In the genomic region with DNA sequence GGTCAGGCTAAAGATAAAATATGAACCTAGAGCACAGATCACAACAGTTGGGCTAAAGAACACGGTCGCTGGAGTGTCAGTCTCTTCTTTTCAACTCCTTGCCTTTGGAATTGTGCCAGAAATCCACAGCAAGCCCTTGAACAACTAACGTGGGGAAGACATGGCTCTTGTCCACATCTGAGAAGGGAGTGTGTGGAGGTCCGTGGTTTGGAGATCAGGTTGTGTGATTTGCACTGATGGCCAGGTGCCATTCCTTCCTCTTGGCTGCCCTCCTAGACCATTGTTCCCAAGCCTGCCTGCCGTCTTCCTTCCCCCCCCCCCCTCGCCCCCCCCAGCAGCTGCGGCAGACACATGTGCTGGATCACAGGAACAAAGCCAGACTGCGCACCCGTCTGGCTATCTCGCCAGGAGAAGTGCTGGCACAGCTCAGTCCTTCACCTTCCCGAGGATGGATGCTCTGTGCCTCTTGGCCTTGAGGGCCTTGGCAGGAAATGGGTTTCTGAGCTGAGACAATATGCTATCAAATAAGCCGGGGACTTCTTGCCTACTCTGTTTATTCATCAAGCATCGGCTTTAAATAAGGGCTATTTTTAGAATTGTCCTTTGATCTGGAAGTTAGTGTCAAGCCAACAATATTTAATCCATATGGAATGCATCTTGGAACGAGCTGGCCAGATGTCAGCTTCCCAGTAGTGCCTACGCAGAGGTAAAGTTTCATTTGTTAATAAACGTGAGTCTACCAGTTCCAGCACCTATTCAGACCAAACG, we compare ENCODE assay signal across 9 mouse cellular contexts.
DNase-seq lines count a peak whose midpoint lies in the region; ATAC-seq and TF ChIP-seq lines count a peak whose summit lies in the region.
"Had no signal": no experiment of that assay in that cellular context is flagged by ENCODE, and none has a peak within 500 bp of the region (broad histone marks: within the 10 kb centered on the region; RNA-seq: fewer than 3 reads in every experiment).

No protein-coding gene starts in this region.

- ATAC-seq in hindbrain, embryonic 16.5 days, result peak; percentile 79
- ATAC-seq in lung, embryonic 14.5 days (ENCODE audit: insufficient read depth), result peak; percentile 86

- H3K27me3 ChIP-seq in hindbrain, embryonic 16.5 days (replicated peaks; ENCODE audit: control insufficient read depth, insufficient read depth, low read length), result no peaks in the 10 kb centered on the region; the same call in 1 of the 2 replicates
- no peaks in the 10 kb centered on the region for H3K27me3 ChIP-seq in lung, embryonic 14.5 days (ENCODE audit: insufficient read depth, low read length)
- H3K27me3 ChIP-seq: neural tube, embryonic 12.5 days had no signal

- 45% methylated on average over 15 of the region's 17 CpGs for WGBS in hindbrain, embryonic 16.5 days
- 16% methylated on average over 16 of the region's 17 CpGs for WGBS in lung, embryonic 14.5 days

- peaks cover 13% of the 10 kb centered on the region for H3K4me1 ChIP-seq in hindbrain, embryonic 16.5 days (ENCODE audit: control insufficient read depth, insufficient read depth, low read depth, low read length)
- peaks cover 9% of the 10 kb centered on the region for H3K4me1 ChIP-seq in lung, embryonic 14.5 days (ENCODE audit: insufficient read depth)
- H3K4me1 ChIP-seq: neural tube, embryonic 12.5 days had no signal

- no peak overlapping the region for H3K9ac ChIP-seq in hindbrain, embryonic 16.5 days (ENCODE audit: low read depth, low read length)
- H3K9ac ChIP-seq in lung, embryonic 14.5 days, result no peak overlapping the region
- H3K9ac ChIP-seq: neural tube, embryonic 12.5 days had no signal

- peak; percentile 72 for DNase-seq in left cerebral cortex, postnatal 4 days
- DNase-seq in left cerebral cortex, postnatal 25 days (ENCODE audit: low spot score in 2 of 2), result no peak
- peak; percentile 39 for DNase-seq in forelimb bud, embryonic 11.5 days (ENCODE audit: low read depth, low spot score)
- peak; percentile 83 for DNase-seq in lung, embryonic 14.5 days
- DNase-seq in testis, postnatal 10 days (ENCODE audit: low spot score), result peak; percentile 74
- DNase-seq in frontal cortex, postnatal 14 days (ENCODE audit: low spot score in 2 of 2), result no peak
- no peak for DNase-seq in left cerebral cortex, adult 18-20 months (ENCODE audit: low spot score in 2 of 2)

- no peak for TF ChIP-seq CTCF in lung, embryonic 14.5 days (IDR thresholded peaks at IDR 0.05; ENCODE audit: low read depth)

- no peak overlapping the region for H3K4me3 ChIP-seq in hindbrain, embryonic 16.5 days (ENCODE audit: low read length)
- no peak overlapping the region for H3K4me3 ChIP-seq in lung, embryonic 14.5 days (ENCODE audit: low read depth, low read length)
- H3K4me3 ChIP-seq: neural tube, embryonic 12.5 days had no signal

- intact Hi-C loops in left cerebral cortex, postnatal 4 days (cut with DNase I), result no loop called here
- intact Hi-C loops in left cerebral cortex, postnatal 25 days (cut with DNase I), result no loop called here

- no peaks in the 10 kb centered on the region for H3K9me3 ChIP-seq in hindbrain, embryonic 16.5 days (ENCODE audit: control insufficient read depth, low read length)
- no peaks in the 10 kb centered on the region for H3K9me3 ChIP-seq in lung, embryonic 14.5 days (ENCODE audit: low read depth, low read length)
- H3K9me3 ChIP-seq: neural tube, embryonic 12.5 days had no signal

- H3K36me3 ChIP-seq in hindbrain, embryonic 16.5 days (ENCODE audit: control insufficient read depth, insufficient read depth, low read length), result no peaks in the 10 kb centered on the region
- H3K36me3 ChIP-seq in lung, embryonic 14.5 days (ENCODE audit: insufficient read depth), result no peaks in the 10 kb centered on the region

- 0 out of 2 replicates have a peak overlapping the region, but pooled peaks have one; percentile 1 for H3K4me2 ChIP-seq in hindbrain, embryonic 16.5 days (ENCODE audit: low read length)
- H3K4me2 ChIP-seq in lung, embryonic 14.5 days, result peak overlapping the region; percentile 22; the same call in 1 of the 2 replicates
- H3K4me2 ChIP-seq: neural tube, embryonic 12.5 days had no signal

- H3K27ac ChIP-seq in hindbrain, embryonic 16.5 days (ENCODE audit: low read depth, low read length), result 0 out of 2 replicates have a peak overlapping the region, but pooled peaks have one; percentile 3
- peak overlapping the region; percentile 71 for H3K27ac ChIP-seq in lung, embryonic 14.5 days (ENCODE audit: low read depth)
- H3K27ac ChIP-seq: neural tube, embryonic 12.5 days had no signal

Comparison
In these comparisons a context has a peak if more than half of its experiments do, and no peak if none do; other contexts are left out.
1. DNase-seq: peak in left cerebral cortex, postnatal 4 days (single experiment), forelimb bud, embryonic 11.5 days (single experiment), lung, embryonic 14.5 days (single experiment) and testis, postnatal 10 days (single experiment); none in left cerebral cortex, postnatal 25 days (0 of 2), frontal cortex, postnatal 14 days (0 of 2) and left cerebral cortex, adult 18-20 months (0 of 2).